Mouse (Mus musculus) lung, postnatal 0 days (tissue): ENCODE measurements around the gene Arhgap21.

Source experiments
- CTCF ChIP-seq: IDR thresholded peaks from 2 replicates; pipeline ENCODE4 v1.5.1; 2016; ENCODE audit warnings: antibody characterized with exemption, mild to moderate bottlenecking
- EP300 ChIP-seq: IDR thresholded peaks from 2 replicates; pipeline ENCODE4 v1.6.1; 2016; ENCODE audit warnings: antibody characterized with exemption, mild to moderate bottlenecking, control low read depth

DNA sequence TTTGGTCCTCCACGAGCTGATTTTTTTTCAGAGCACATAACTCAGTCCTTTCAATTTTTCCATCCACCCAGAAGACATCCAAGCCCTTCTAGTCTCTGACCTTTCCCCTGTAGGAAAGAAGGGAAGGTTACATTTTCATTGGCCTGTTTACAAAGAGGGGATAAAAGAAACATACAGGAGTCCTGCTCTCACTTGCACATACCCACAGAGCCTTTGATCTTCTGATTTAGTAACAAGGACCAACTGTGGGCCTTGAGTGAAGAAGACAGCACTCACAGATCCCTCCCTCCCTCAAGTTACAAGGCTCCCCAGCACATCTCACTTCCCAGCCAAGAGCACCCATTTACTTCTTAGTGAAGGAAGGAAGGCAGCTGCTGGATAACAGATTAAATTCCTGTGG, 46.3 kb downstream of the Arhgap21 start:
- TF ChIP-seq CTCF = no peak
- TF ChIP-seq EP300 = no peak
